Mouse (Mus musculus) brain, embryonic 14.5 days (tissue): ENCODE measurements at regions not wholly inside any gene's neighbourhood (a gene's known extent, or its start where the extent isn't known, plus 50 kb on each side); places are given as distances from the start of the nearest gene placed in this dataset.

Experiments
- CTCF ChIP-seq: fragments of 200-500 bp; IDR thresholded peaks from 2 replicates; pipeline ENCODE4 v1.5.1; 2012; ENCODE audit warnings: inconsistent platforms, mild to moderate bottlenecking, moderate library complexity, borderline replicate concordance; ENCODE audit not compliant: insufficient read depth, insufficient read length; ENCODE audit errors: extremely low read depth
- POLR2A ChIP-seq: fragments of 200-500 bp; IDR thresholded peaks from 2 replicates; pipeline ENCODE4 v1.6.1; 2012; ENCODE audit warnings: mild to moderate bottlenecking, inconsistent platforms, borderline replicate concordance; ENCODE audit not compliant: poor library complexity, insufficient read depth, insufficient read length, severe bottlenecking; ENCODE audit errors: extremely low read depth

DNA sequence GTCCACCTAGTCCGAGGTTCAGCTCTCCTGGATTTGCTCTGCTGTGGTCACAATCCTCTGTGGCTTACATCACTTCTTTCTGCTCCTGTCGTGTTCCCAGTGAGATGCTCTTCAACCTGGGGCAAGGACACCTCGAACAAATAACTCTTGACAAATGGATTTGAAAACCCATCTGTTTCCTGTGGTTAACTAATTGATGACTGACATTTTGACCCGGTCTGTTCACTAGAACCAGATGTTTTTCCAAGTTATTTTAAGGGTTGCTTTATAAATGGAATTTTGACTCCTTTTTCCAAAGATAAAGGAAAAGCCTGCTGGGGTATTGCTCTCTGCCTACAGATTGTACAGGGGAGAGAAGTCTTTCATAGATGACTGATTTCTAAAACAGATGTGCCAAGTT is 326.4 kb downstream of the Vps13c start:
- TF ChIP-seq CTCF = no peak
- TF ChIP-seq POLR2A = no peak
